Mouse (Mus musculus): Measurements from ENCODE around the gene Actr3.
"Not testable (repeated sequence)": the region's sequence is repeated elsewhere in the genome, so short reads cannot be mapped to it uniquely, and the experiment has no call there.

Actr3 gene

DNA sequence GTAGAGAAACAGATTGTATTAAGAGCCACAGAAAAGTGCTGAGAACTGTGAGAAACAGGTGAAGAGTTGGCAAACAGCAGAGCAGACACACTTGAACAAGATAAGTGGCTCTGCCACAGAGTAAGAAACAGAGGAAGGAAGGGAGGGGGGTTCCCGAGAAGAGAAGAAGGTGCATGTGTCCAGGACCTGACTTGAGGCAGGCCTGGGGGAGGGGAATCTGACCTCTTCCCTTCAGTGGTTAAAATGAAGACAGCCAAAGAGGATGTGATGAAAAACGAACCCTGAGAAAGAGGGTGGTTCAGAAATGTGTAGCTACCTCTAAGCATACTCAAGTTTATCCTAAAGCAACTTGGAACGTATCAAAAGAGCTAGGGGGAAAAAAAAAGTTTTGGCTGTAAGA is 2.4 kb upstream of the Actr3 start:
- DNase-seq (ENCODE audit: low read depth), result peak; percentile 82

DNA sequence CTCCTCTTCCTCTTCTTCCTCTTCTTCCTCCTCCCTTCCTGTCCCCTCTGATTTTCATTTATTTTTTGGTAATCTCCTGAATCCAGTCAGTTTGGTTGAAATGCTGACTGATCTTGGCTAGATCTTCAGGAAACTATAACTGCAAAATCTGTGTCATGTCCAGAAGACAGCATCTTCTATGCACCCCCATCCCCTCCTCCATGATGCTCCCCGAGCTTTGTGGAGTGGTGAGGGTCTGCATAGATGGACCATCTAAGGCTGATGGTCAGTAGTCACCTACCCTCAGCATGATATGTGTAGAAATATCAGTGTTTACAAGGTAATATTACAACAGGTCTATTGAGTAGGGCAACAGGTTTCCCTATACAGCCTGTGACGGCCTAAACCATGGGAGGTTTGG is 1.6 kb upstream of the Actr3 start:
- no peak for DNase-seq (ENCODE audit: low read depth)

DNA sequence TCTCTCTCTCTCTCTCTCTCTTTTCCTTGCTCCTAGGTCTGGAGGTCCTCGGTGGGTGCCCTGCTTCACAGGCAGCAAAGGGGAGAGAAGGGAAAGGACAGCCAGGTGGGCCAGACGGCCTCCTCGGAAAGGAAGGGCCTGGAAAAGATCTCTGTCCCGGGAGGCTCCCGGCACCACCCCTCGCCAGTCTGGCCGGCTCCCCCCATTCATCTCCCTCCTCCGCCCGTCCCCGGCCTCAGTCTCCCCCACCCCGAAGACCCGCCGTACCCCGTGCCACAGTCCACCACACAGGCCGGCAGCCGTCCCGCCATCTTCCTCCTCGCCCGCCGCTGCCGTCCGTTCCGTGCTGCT is 534 bp downstream of the Actr3 start:
- no peak for DNase-seq (ENCODE audit: low read depth)

- DNase-seq (ENCODE audit: low read depth), result peak; percentile 92
Observed at GRCm38 (mm10) chr1:125434485-125435001, 984 bp downstream of the Actr3 start.

DNA sequence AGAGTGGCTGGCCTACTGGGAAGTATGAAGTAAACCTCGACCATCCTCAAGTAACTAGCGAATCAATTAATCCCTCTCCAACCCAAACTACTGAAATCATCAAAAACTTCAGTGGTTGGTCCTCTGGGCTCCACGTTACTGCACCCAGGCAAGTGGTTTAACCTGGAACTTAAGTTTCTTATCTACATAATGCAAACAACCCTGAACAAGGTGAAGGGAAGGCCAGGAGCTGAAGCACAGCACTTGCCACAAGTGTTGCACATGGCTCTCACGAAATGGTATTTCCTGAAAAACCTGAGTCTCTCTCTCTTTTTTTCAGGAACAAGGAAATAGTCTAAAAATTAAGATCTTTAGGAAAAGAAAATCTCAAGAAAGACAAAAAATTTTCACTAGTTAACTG is 4.2 kb downstream of the Actr3 start:
- no peak for DNase-seq (ENCODE audit: low read depth)

GRCm38 (mm10) chr1:125430737-125431136 is 4.8 kb downstream of the Actr3 start:
- DNase-seq (ENCODE audit: low read depth), result peak; percentile 70

- DNase-seq (ENCODE audit: low read depth), result no peak
Observed at GRCm38 (mm10) chr1:125429984-125430383, 5.5 kb downstream of the Actr3 start.

GRCm38 (mm10) chr1:125428315-125428714 is 7.2 kb downstream of the Actr3 start:
- no peak for DNase-seq (ENCODE audit: low read depth)

DNA sequence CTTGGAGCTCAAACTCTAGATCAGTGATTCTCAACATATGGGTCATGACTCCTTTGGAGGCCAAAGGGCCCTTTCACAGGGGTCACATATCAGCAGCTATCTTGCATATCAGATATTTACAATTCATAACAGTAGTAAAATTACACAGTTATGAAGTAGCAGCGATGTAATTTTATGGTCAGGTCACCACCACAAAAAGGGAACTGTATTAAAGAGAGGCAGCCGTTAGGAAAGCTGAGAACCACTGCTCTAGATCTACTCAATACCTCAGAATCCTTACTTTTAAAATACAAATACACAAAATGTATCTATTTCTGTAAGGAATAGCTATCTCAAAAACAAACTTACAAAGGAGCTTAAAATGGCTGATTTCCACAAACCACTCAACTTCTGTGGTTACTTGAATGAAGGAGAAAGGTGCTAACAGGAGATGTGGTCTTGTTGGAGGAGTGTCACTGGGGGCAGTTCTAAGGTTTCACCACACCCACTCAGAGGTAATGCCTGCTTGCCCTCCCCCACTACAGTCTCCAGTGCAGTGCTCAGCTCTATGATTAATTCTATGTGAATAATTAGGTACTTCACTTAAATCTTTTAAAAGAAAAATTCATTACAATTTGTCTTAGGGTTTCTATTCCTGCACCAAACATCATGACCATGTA is 9.0 kb downstream of the Actr3 start:
- DNase-seq (ENCODE audit: low read depth), result peak; percentile 70

DNA sequence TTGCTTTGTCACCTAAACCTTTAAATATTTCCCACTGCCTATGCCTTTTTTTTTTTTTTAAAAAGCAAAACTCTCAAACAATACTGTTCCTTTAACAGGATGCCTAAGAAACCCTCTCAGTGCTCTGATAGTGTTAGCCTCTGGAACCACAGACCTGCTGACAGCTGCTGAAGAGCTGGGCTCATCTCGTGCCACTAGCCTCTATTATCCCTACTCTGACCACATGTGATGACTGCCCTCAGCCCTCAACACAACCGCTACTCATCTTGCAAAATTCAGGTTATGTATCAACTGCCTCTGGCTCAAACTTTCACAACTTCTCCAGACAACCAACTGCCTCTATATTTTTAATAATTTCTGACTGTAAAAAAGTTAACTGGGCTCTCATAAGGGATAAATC is 15.6 kb downstream of the Actr3 start:
- peak; percentile 77 for DNase-seq (ENCODE audit: low read depth)

- no peak for DNase-seq (ENCODE audit: low read depth)
Observed at GRCm38 (mm10) chr1:125418732-125419131, 16.8 kb downstream of the Actr3 start.

GRCm38 (mm10) chr1:125407220-125407619 is 28.3 kb downstream of the Actr3 start:
- no peak for DNase-seq (ENCODE audit: low read depth)

- peak; percentile 34 for DNase-seq (ENCODE audit: low read depth)
Observed at GRCm38 (mm10) chr1:125395391-125395790, 40.1 kb downstream of the Actr3 start.

DNA sequence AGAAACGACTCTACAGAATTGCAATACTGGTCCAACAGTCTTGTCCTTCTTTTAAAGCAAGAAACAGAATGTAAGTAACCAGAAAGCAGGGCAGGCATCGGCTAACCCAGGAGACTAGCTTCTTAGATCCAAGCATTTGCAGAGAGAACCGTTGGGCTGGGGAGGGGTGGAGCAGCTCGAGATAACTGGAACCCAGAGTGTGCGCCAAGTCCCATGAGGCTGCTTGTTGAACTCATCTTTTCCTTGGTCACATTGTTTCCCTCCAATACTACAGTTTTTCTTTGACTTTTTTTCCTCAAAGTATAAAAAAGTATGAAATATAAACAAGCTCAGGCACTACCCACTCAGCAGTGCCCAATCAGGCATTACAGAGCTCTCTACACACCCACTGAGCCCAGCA is 42.2 kb downstream of the Actr3 start:
- DNase-seq (ENCODE audit: low read depth), result not testable (repeated sequence)

GRCm38 (mm10) chr1:125390065-125390754 is 45.3 kb downstream of the Actr3 start:
- DNase-seq (ENCODE audit: low read depth), result peak; percentile 60

- DNase-seq (ENCODE audit: low read depth), result peak; percentile 72
Observed at GRCm38 (mm10) chr1:125389634-125390033, 45.9 kb downstream of the Actr3 start.

DNA sequence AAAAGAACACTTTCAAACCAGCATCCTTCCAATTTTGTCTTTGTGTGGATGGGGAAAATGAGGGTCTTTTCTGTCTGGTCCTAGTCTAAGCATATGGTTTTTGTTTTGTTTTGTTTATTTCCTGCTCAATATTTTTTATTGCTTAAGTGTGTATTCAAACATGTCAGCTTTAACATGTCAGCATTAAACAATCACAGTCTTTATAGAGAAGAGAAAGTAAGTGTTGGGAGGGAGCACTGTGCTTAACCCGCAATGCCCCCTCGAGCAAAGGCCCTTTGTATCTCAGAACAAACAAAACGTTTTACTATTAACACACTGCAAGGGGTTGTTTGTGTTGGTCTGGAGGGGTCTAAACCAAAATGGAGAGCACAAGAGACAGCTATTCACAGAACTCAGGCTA is 47.2 kb downstream of the Actr3 start:
- no peak for DNase-seq (ENCODE audit: low read depth)

DNA sequence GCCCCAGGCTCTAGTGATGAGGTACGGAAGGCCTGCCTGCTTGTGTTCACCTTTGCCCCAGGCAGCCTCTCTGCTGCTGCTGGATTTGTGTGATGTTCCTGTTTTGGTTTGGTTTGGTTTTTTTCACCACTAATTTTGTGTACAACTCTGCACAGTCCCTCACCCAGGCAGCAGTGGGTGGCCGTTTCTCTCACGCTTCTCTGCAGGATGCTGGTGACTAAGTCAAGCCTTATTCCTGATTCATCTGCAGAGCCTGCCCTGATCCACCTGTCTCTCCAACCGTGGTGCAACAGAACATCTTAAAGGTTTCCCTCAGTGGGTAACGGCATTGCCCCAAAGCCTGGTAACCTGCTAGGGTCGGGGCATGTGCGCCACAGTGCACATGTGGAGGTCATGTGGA is 49.3 kb downstream of the Actr3 start:
- no peak for DNase-seq (ENCODE audit: low read depth)

GRCm38 (mm10) chr1:125382622-125383021 is 52.9 kb downstream of the Actr3 start:
- peak; percentile 72 for DNase-seq (ENCODE audit: low read depth)

GRCm38 (mm10) chr1:125378889-125379288 is 56.6 kb downstream of the Actr3 start:
- DNase-seq (ENCODE audit: low read depth), result no peak

DNA sequence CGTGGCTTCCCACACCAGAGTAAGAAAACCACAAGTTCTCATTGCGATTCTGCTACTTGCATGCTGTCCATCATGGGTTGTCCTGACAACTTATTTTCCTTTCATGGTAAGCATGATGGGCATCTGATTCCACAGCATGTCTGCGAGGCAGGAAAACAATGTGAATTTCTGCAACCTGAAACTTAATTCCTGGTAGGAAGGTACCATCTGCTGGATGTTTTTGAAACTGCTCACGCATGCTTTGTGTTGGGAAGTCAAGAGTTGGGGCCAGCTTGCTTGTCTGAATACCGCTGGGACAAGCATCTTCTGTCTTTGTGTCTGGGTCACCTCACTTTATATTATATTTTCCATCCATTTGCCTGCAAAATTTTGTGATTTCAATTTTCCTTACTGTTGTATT is 62.7 kb downstream of the Actr3 start:
- DNase-seq (ENCODE audit: low read depth), result no peak

- DNase-seq (ENCODE audit: low read depth), result peak; percentile 72
Observed at GRCm38 (mm10) chr1:125370779-125371178, 64.7 kb downstream of the Actr3 start.

- DNase-seq (ENCODE audit: low read depth), result no peak
Observed at GRCm38 (mm10) chr1:125365576-125365975, 70.0 kb downstream of the Actr3 start.

All from 416B (cell line).